Mouse (Mus musculus) C2C12 (cell line): ENCODE results near the gene 2610318N02Rik.

Experiments
- CEBPB ChIP-seq: IDR thresholded peaks from one replicate; pipeline ENCODE4 v1.6.1; 2011; ENCODE audit warnings: low read depth, mild to moderate bottlenecking, control low read depth, moderate library complexity
- CTCF ChIP-seq: IDR thresholded peaks from one replicate; pipeline ENCODE4 v1.5.1; 2011; ENCODE audit not compliant: control insufficient read depth, insufficient read depth, insufficient read length
- FOSL1 ChIP-seq: IDR thresholded peaks from one replicate; pipeline ENCODE4 v1.8.0; 2011; ENCODE audit warnings: mild to moderate bottlenecking, low read length; ENCODE audit not compliant: poor library complexity, insufficient read depth, severe bottlenecking
- MAX ChIP-seq: IDR thresholded peaks from one replicate; pipeline ENCODE4 v1.6.1; 2011; ENCODE audit warnings: mild to moderate bottlenecking, control low read depth
- MYOD1 ChIP-seq: IDR thresholded peaks from one replicate; pipeline ENCODE4 v1.6.1; 2011; ENCODE audit warnings: low read depth; ENCODE audit not compliant: control insufficient read depth, insufficient read length
- MYOG ChIP-seq: IDR thresholded peaks from one replicate; pipeline ENCODE4 v1.6.1; 2011; ENCODE audit not compliant: control insufficient read depth, insufficient read length; ENCODE audit errors: extremely low read depth
- USF1 ChIP-seq: IDR thresholded peaks from one replicate; pipeline ENCODE4 v1.6.1; 2011; ENCODE audit warnings: low read depth, mild to moderate bottlenecking, control low read depth, moderate library complexity

DNA sequence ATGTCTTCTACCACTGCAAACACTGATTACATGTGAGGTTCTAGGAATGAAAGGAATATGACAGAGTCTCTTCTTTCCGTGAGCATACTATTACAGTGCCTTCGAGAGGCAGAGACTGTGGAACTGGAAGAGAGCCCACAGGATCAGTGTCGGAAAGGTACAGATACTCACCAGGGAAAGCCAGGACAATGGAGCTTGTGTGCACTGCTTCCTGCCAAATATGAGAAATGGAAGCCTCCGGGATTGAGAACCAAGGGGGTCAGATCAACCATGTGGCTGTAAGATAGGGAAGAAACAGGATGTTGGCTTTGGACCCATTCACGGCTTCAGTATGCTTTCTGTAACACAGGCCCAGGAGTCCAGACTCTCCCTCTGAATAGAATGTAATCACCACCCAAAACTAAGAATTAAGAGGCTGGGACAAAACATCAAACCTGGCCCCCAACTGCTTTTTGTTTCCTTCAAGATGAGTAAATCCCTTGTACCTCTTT, 7.6 kb downstream of the 2610318N02Rik start:
- TF ChIP-seq CTCF = no peak
- TF ChIP-seq MYOG = no peak
- no peak for TF ChIP-seq MAX
- no peak for TF ChIP-seq USF1
- TF ChIP-seq MYOD1 = no peak
- TF ChIP-seq CEBPB = no peak
- TF ChIP-seq FOSL1 = no peak
